Mouse (Mus musculus): ENCODE results near the gene Asl.

- TF ChIP-seq POLR2A (IDR thresholded peaks at IDR 0.05; ENCODE audit: control insufficient read depth, extremely low read depth, insufficient read depth, low read length, poor library complexity) = no peak
- no peak for TF ChIP-seq CTCF (IDR thresholded peaks at IDR 0.05; ENCODE audit: borderline replicate concordance, control insufficient read depth, extremely low read depth, insufficient read depth, low read length, poor library complexity)
These were observed 21.4 kb upstream of the Asl start for GRCm38 (mm10) chr5:130050416-130050815.

Data from thymus, adult 2 months (tissue).